Mouse (Mus musculus): ENCODE measurements around the gene Stk32c.

DNA sequence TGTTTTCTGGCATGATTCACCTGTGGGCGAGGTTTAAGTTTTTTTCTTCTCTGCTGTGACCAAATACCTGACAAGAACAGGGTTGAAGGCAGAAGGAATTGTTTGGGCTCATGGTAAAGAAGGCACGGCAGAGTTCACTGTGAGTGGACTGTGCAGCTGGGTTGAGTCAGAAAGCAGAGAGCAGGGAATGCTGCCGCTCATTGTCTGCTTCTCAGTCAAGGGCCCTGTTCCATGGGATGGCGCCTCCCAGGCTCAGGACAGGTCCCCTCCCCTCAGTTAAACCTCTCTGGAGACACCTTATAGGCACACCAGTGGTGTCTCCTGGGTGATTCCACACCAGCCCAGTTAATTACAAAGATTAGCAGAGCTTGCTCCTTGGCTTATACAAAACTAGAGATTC, 9.2 kb upstream of the Stk32c start:
- TF ChIP-seq GATA1 (IDR thresholded peaks at IDR 0.05; ENCODE audit: low read length) (no peak), TAL1 (IDR thresholded peaks at IDR 0.05; ENCODE audit: low read length) (no peak)
